In the genomic region with DNA sequence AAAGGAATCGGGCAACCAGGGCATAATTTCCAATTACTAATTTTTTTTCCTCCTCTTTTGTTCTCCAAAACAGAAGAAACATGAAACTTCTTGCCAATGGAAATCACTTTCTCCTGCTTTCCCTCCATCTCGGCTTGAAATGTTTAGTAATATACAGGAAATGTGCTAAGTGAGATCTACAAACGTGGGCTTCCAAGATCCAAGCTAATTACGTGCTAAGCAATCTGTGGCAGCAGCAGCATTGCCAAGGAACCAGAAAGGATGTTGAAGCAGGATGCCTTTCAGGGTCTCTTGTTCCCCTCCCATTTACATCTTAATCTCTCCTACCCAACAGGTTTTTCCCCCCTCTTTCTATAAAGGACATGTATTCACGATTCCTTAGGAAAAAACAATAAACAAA, we compare ENCODE assay signal across 34 mouse cellular contexts.
A peak's percentile ranks its signal among the peaks of the same experiment; 100 is the strongest.
DNase-seq lines count a peak whose midpoint lies in the region; ATAC-seq and TF ChIP-seq lines count a peak whose summit lies in the region.
"Had no signal": no experiment of that assay in that cellular context is flagged by ENCODE, and none has a peak within 500 bp of the region (broad histone marks: within the 10 kb centered on the region; RNA-seq: fewer than 3 reads in every experiment).

No protein-coding gene starts in this region.

- H3K27me3 ChIP-seq in embryonic facial prominence, embryonic 14.5 days (replicated peaks; ENCODE audit: control insufficient read depth, insufficient read depth, low read length) = no peaks in the 10 kb centered on the region
- H3K27me3 ChIP-seq in embryonic facial prominence, embryonic 10.5 days (replicated peaks; ENCODE audit: low read depth, poor library complexity, severe bottlenecking) = no peaks in the 10 kb centered on the region
- no peaks in the 10 kb centered on the region for H3K27me3 ChIP-seq in lung, embryonic 14.5 days (ENCODE audit: insufficient read depth, low read length)
- H3K27me3 ChIP-seq: CH12.LX; embryonic facial prominence, embryonic 13.5 days; heart, embryonic 13.5 days; lung, embryonic 15.5 days; midbrain, embryonic 15.5 days; neural tube, embryonic 15.5 days had no signal

- no peaks in the 10 kb centered on the region for H3K36me3 ChIP-seq in embryonic facial prominence, embryonic 14.5 days (ENCODE audit: control insufficient read depth, insufficient read depth, low read length)
- H3K36me3 ChIP-seq in embryonic facial prominence, embryonic 10.5 days (replicated peaks) = no peaks in the 10 kb centered on the region
- H3K36me3 ChIP-seq in lung, embryonic 14.5 days (ENCODE audit: insufficient read depth) = no peaks in the 10 kb centered on the region
- H3K36me3 ChIP-seq: embryonic facial prominence, embryonic 13.5 days; heart, embryonic 13.5 days; lung, embryonic 15.5 days; midbrain, embryonic 10.5 days; midbrain, embryonic 15.5 days; neural tube, embryonic 15.5 days had no signal

- no peaks in the 10 kb centered on the region; the same call in 1 of the 2 replicates for H3K4me1 ChIP-seq in embryonic facial prominence, embryonic 14.5 days (ENCODE audit: control insufficient read depth, insufficient read depth, low read length)
- H3K4me1 ChIP-seq in embryonic facial prominence, embryonic 10.5 days = 0 out of 2 replicates have a peak, but pooled peaks cover 7% of the 10 kb centered on the region
- 0 out of 2 replicates have a peak, but pooled peaks cover 2% of the 10 kb centered on the region for H3K4me1 ChIP-seq in lung, embryonic 14.5 days (ENCODE audit: insufficient read depth)
- H3K4me1 ChIP-seq: heart, embryonic 13.5 days; lung, embryonic 15.5 days; midbrain, embryonic 10.5 days; midbrain, embryonic 15.5 days; neural tube, embryonic 15.5 days had no signal

- H3K4me3 ChIP-seq in embryonic facial prominence, embryonic 14.5 days (ENCODE audit: low read depth, low read length) = no peak overlapping the region
- H3K4me3 ChIP-seq in embryonic facial prominence, embryonic 10.5 days = no peak overlapping the region
- no peak overlapping the region for H3K4me3 ChIP-seq in lung, embryonic 14.5 days (ENCODE audit: low read depth, low read length)
- H3K4me3 ChIP-seq: embryonic facial prominence, embryonic 13.5 days; erythroblast, embryonic 14.5 days; gastrocnemius, adult 2 months; heart, adult 2 months; heart, embryonic 13.5 days; lung, embryonic 15.5 days; midbrain, embryonic 10.5 days; midbrain, embryonic 15.5 days; neural tube, embryonic 15.5 days had no signal

- H3K27ac ChIP-seq in embryonic facial prominence, embryonic 14.5 days (replicated peaks; ENCODE audit: low read depth, low read length) = no peak overlapping the region
- no peak overlapping the region for H3K27ac ChIP-seq in embryonic facial prominence, embryonic 10.5 days (replicated peaks)
- H3K27ac ChIP-seq in lung, embryonic 14.5 days (ENCODE audit: low read depth) = no peak overlapping the region
- H3K27ac ChIP-seq: embryonic facial prominence, embryonic 13.5 days; gastrocnemius, adult 2 months; heart, adult 2 months; heart, embryonic 13.5 days; hindbrain, embryonic 14.5 days; liver, embryonic 14.5 days; lung, embryonic 15.5 days; midbrain, embryonic 10.5 days; midbrain, embryonic 15.5 days; neural tube, embryonic 15.5 days had no signal

- ATAC-seq in embryonic facial prominence, embryonic 14.5 days (ENCODE audit: low read depth) = no peak
- peak; percentile 57; the same call in 1 of the 2 replicates for ATAC-seq in frontal cortex, adult (ENCODE audit: low TSS enrichment)
- no peak for ATAC-seq in lung, embryonic 14.5 days (ENCODE audit: insufficient read depth)
- no peak for ATAC-seq in megakaryocyte-erythroid progenitor cell, adult 5-6 weeks (replicated peaks; ENCODE audit: low FRiP score, low TSS enrichment, poor library complexity, severe bottlenecking)
- ATAC-seq: activated CD4-positive, CD25-positive, alpha-beta regulatory T cell, adult 4 months; intestine, postnatal 0 days; midbrain, embryonic 15.5 days had no signal

- no peaks in the 10 kb centered on the region for H3K9me3 ChIP-seq in embryonic facial prominence, embryonic 14.5 days (ENCODE audit: control insufficient read depth, low read length)
- H3K9me3 ChIP-seq in embryonic facial prominence, embryonic 10.5 days = no peaks in the 10 kb centered on the region
- H3K9me3 ChIP-seq in lung, embryonic 14.5 days (ENCODE audit: low read depth, low read length) = no peaks in the 10 kb centered on the region
- H3K9me3 ChIP-seq: embryonic facial prominence, embryonic 13.5 days; heart, embryonic 13.5 days; lung, embryonic 15.5 days; midbrain, embryonic 10.5 days; midbrain, embryonic 15.5 days; neural tube, embryonic 15.5 days had no signal

- no peak overlapping the region for H3K4me2 ChIP-seq in embryonic facial prominence, embryonic 14.5 days (ENCODE audit: low read depth, low read length)
- no peak overlapping the region for H3K4me2 ChIP-seq in lung, embryonic 14.5 days
- H3K4me2 ChIP-seq: embryonic facial prominence, embryonic 13.5 days; heart, embryonic 13.5 days; hindbrain, embryonic 14.5 days; lung, embryonic 15.5 days; midbrain, embryonic 15.5 days; neural tube, embryonic 15.5 days had no signal

- DNase-seq in embryonic facial prominence, embryonic 14.5 days (ENCODE audit: low spot score) = peak; percentile 26
- DNase-seq in embryonic facial prominence, embryonic 10.5 days (ENCODE audit: low spot score) = no peak
- no peak for DNase-seq in frontal cortex, postnatal 14 days (ENCODE audit: low spot score in 2 of 2)
- peak; percentile 72 for DNase-seq in lung, embryonic 14.5 days
- DNase-seq in lung, postnatal 36 days = no peak
- peak; percentile 51 for DNase-seq in brain, adult 2 months (ENCODE audit: low read depth, low spot score)
- DNase-seq: adrenal gland, adult 2 months; adrenal gland, postnatal 36 days; cerebellum, adult 11 months; cerebellum, adult 9-11 months; embryo, embryonic 11 days; gastrocnemius, adult 2 months; gastrocnemius, postnatal 36 days; heart, adult 2 months; heart, postnatal 10 days; kidney, adult 9 months; kidney, postnatal 10 days; liver; retina, postnatal 1 day; thymus, postnatal 25 days had no signal

- H3K9ac ChIP-seq in embryonic facial prominence, embryonic 14.5 days (ENCODE audit: low read depth, low read length) = no peak overlapping the region
- no peak overlapping the region for H3K9ac ChIP-seq in lung, embryonic 14.5 days
- H3K9ac ChIP-seq: embryonic facial prominence, embryonic 13.5 days; heart, embryonic 13.5 days; hindbrain, embryonic 14.5 days; liver, embryonic 14.5 days; lung, embryonic 15.5 days; midbrain, embryonic 15.5 days; neural tube, embryonic 15.5 days had no signal

- no peak for TF ChIP-seq CTCF in lung, embryonic 14.5 days (IDR thresholded peaks at IDR 0.05; ENCODE audit: low read depth)

- WGBS in embryonic facial prominence, embryonic 14.5 days = 37% methylated on average over 5 of the region's 5 CpGs
- WGBS in embryonic facial prominence, embryonic 10.5 days = 63% methylated on average over 5 of the region's 5 CpGs
- WGBS in lung, embryonic 14.5 days = 25% methylated on average over 5 of the region's 5 CpGs

Comparison
In these comparisons a context has a peak if more than half of its experiments do, and no peak if none do; other contexts are left out.
1. DNase-seq: peak in embryonic facial prominence, embryonic 14.5 days (single experiment), lung, embryonic 14.5 days (single experiment) and brain, adult 2 months (single experiment); none in embryonic facial prominence, embryonic 10.5 days (single experiment), frontal cortex, postnatal 14 days (0 of 2) and lung, postnatal 36 days (single experiment).